Mouse (Mus musculus) lung, postnatal 0 days (tissue): ENCODE data around the gene Angptl4.

Experiments
- CTCF ChIP-seq: IDR thresholded peaks from 2 replicates; pipeline ENCODE4 v1.5.1; 2016; ENCODE audit warnings: antibody characterized with exemption, mild to moderate bottlenecking
- EP300 ChIP-seq: IDR thresholded peaks from 2 replicates; pipeline ENCODE4 v1.6.1; 2016; ENCODE audit warnings: antibody characterized with exemption, mild to moderate bottlenecking, control low read depth

- TF ChIP-seq CTCF = peak; percentile 24
- TF ChIP-seq EP300 = peak; percentile 22; the same call in 1 of the 2 replicates
These were observed at the start of gene Angptl4 for GRCm38 (mm10) chr17:33781124-33781977.
